Mouse (Mus musculus) forebrain, postnatal 0 days (tissue): ENCODE measurements at regions not wholly inside any gene's neighbourhood (a gene's known extent, or its start where the extent isn't known, plus 50 kb on each side); places are given as distances from the start of the nearest gene placed in this dataset.

Source experiments
- ATAC-seq: fragments of 200-750 bp; cut with Nextera tagmentation; 2 replicates; pipeline ENCODE4 v1.8.0; 2017; ENCODE audit warnings: mild to moderate bottlenecking, moderate library complexity
- DNase-seq: peaks from one replicate; pipeline ENCODE4 v3.0.0-alpha.2; 2015
- H3K27ac ChIP-seq: fragments of 300-500 bp; sonication (generic); 2 replicates; pipeline ENCODE4 v1.5.1; 2014; ENCODE audit warnings: low read depth, mild to moderate bottlenecking, antibody characterized with exemption, low read length, moderate library complexity, mixed read lengths
- H3K27me3 ChIP-seq: fragments of 300-500 bp; sonication (generic); 2 replicates; pipeline ENCODE4 v1.6.1; 2014; ENCODE audit warnings: mild to moderate bottlenecking, low read length, mixed read lengths; ENCODE audit not compliant: insufficient read depth
- H3K36me3 ChIP-seq: fragments of 300-500 bp; sonication (generic); 2 replicates; pipeline ENCODE4 v1.6.1; 2014; ENCODE audit warnings: mild to moderate bottlenecking, moderate library complexity; ENCODE audit not compliant: insufficient read depth
- H3K4me1 ChIP-seq: fragments of 300-500 bp; sonication (generic); 2 replicates; pipeline ENCODE4 v1.6.1; 2014; ENCODE audit warnings: antibody characterized with exemption; ENCODE audit not compliant: insufficient read depth
- H3K4me2 ChIP-seq: fragments of 300-500 bp; sonication (generic); 2 replicates; pipeline ENCODE4 v1.6.1; 2014; ENCODE audit warnings: low read depth, mild to moderate bottlenecking, moderate library complexity
- H3K4me3 ChIP-seq: fragments of 300-500 bp; sonication (generic); 2 replicates; pipeline ENCODE4 v1.5.1; 2014; ENCODE audit warnings: low read depth, low read length, mixed read lengths
- H3K9ac ChIP-seq: fragments of 300-500 bp; sonication (generic); 2 replicates; pipeline ENCODE4 v1.6.1; 2014; ENCODE audit warnings: mild to moderate bottlenecking
- H3K9me3 ChIP-seq: fragments of 300-500 bp; sonication (generic); 2 replicates; pipeline ENCODE4 v1.6.1; 2016; ENCODE audit warnings: low read length
- CTCF ChIP-seq: sonication (generic); IDR thresholded peaks from 2 replicates; pipeline ENCODE4 v1.5.1; 2016; ENCODE audit warnings: antibody characterized with exemption, control low read depth, low read depth
- WGBS: fragments of 180-500 bp; shearing (Covaris S2); extraction: QIAGEN DNeasy Blood & Tissue Kit; methylation state at CpG from one replicate; pipeline ENCODE4 v1.1.7; 2014; 5-methylcytosine and 5-hydroxymethylcytosine counted together

DNA sequence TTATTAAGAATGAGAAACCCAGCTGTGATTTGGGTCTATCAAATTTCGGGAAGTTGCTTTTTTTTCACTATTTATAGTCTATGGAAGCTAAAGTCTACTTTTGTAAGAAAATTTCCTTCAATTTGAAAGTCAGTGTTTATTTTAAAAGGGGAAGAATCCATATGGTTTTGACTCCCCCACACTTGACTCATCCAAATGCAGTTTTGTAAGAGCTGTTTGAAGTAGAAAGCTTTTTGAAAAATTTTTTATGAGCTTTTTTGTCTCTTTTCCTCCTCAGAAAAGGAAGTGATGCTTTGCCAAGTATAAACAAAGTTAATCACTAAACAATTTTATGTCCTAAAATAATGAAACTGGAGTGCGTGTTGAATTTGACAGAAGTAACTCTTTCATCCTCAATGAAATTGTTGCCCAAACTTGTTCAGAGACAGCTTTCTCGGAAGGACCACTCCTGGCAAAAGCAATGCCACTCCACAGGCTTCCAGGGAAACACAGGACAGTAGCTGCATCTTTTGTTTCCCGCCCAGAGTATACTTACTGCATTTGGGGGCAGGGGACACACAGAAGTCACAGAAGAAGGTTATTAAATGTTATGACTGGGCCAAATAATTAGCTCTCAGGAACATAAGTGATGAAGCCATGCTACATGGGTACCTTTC is 196.4 kb upstream of the Dcn start:
- no peaks in the 10 kb centered on the region for H3K27me3 ChIP-seq
- no peaks in the 10 kb centered on the region for H3K36me3 ChIP-seq
- 72% methylated on average over 4 of the region's 4 CpGs for WGBS
- ATAC-seq (no peak), DNase-seq (no peak)
- no peak overlapping the region for H3K4me2 ChIP-seq
- no peaks in the 10 kb centered on the region for H3K4me1 ChIP-seq
- no peak overlapping the region for H3K4me3 ChIP-seq
- no peak for TF ChIP-seq CTCF
- no peak overlapping the region for H3K9ac ChIP-seq
- no peak overlapping the region for H3K27ac ChIP-seq
- no peaks in the 10 kb centered on the region for H3K9me3 ChIP-seq

GRCm38 (mm10) chr10:97304791-97305355 is 174.5 kb upstream of the Dcn start:
- Histone ChIP-seq H3K36me3 (no peaks in the 10 kb centered on the region), H3K27ac (no peak overlapping the region), H3K4me2 (no peak overlapping the region), H3K4me1 (no peaks in the 10 kb centered on the region), H3K27me3 (no peaks in the 10 kb centered on the region), H3K9ac (no peak overlapping the region), H3K9me3 (no peaks in the 10 kb centered on the region), H3K4me3 (no peak overlapping the region)
- DNase-seq (no peak), ATAC-seq (no peak)
- no peak for TF ChIP-seq CTCF
- 76% methylated on average over 3 of the region's 3 CpGs for WGBS

DNA sequence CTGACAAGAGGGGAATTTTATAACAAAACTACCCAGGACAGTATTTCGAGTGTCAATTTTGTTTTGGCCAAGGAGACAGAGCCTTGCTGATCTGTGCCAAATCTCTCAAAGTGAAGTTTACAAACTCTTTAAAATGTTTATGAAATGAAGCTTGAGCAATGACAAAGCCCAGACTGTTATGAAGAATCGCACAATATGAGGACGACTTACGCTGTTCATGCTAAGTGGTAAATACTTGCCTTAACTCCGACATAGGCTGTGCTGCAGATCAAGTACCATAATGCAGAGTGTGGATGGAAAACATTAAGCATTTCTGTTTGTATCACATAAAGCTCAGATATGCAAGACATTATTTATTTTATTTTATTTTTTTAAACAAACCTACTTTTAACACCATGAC is 169.8 kb upstream of the Dcn start:
- Histone ChIP-seq H3K9me3 (no peaks in the 10 kb centered on the region), H3K4me1 (no peaks in the 10 kb centered on the region), H3K27ac (no peak overlapping the region), H3K4me3 (no peak overlapping the region), H3K27me3 (no peaks in the 10 kb centered on the region), H3K4me2 (no peak overlapping the region), H3K9ac (no peak overlapping the region), H3K36me3 (no peaks in the 10 kb centered on the region)
- no peak for ATAC-seq
- TF ChIP-seq CTCF, result no peak
- WGBS, result 79% methylated on average over 5 of the region's 5 CpGs
- no peak for DNase-seq

GRCm38 (mm10) chr10:97312509-97312908 is 166.9 kb upstream of the Dcn start:
- no peaks in the 10 kb centered on the region for H3K9me3 ChIP-seq
- TF ChIP-seq CTCF, result no peak
- DNase-seq (no peak), ATAC-seq (no peak)
- H3K27ac ChIP-seq, result peak overlapping the region; percentile 22; the same call in 1 of the 2 replicates
- 7% methylated on average over 12 of the region's 12 CpGs for WGBS
- H3K27me3 ChIP-seq, result no peaks in the 10 kb centered on the region
- no peaks in the 10 kb centered on the region for H3K36me3 ChIP-seq
- peak overlapping the region; percentile 39 for H3K4me3 ChIP-seq
- H3K9ac ChIP-seq, result 0 out of 2 replicates have a peak overlapping the region, but pooled peaks have one; percentile 36
- peak overlapping the region; percentile 59 for H3K4me2 ChIP-seq
- no peaks in the 10 kb centered on the region for H3K4me1 ChIP-seq

- Histone ChIP-seq H3K4me2 (peak overlapping the region; percentile 59), H3K27ac (peak overlapping the region; percentile 93), H3K27me3 (no peaks in the 10 kb centered on the region), H3K9me3 (no peaks in the 10 kb centered on the region), H3K36me3 (no peaks in the 10 kb centered on the region), H3K4me3 (peak overlapping the region; percentile 39), H3K9ac (peak overlapping the region; percentile 62), H3K4me1 (no peaks in the 10 kb centered on the region)
- under 1% methylated on average over 17 of the region's 17 CpGs for WGBS
- DNase-seq (peak; percentile 98), ATAC-seq (peak; percentile 95)
- TF ChIP-seq CTCF, result peak; percentile 92
These were observed 166.4 kb upstream of the Dcn start for GRCm38 (mm10) chr10:97312978-97313377.

GRCm38 (mm10) chr10:97313407-97313901 is 166.0 kb upstream of the Dcn start:
- under 1% methylated on average over 13 of the region's 13 CpGs for WGBS
- Histone ChIP-seq H3K27ac (peak overlapping the region; percentile 93), H3K27me3 (no peaks in the 10 kb centered on the region), H3K9me3 (no peaks in the 10 kb centered on the region), H3K4me1 (no peaks in the 10 kb centered on the region), H3K4me3 (peak overlapping the region; percentile 39), H3K36me3 (no peaks in the 10 kb centered on the region), H3K9ac (peak overlapping the region; percentile 62), H3K4me2 (peak overlapping the region; percentile 59)
- peak; percentile 96 for ATAC-seq
- TF ChIP-seq CTCF, result no peak
- peak; percentile 96 for DNase-seq

- WGBS, result 85% methylated on average over 2 of the region's 2 CpGs
- ATAC-seq, result no peak
- no peak for TF ChIP-seq CTCF
- H3K4me3 ChIP-seq, result no peak overlapping the region
- H3K27ac ChIP-seq, result no peak overlapping the region
- no peaks in the 10 kb centered on the region for H3K36me3 ChIP-seq
- H3K4me2 ChIP-seq, result no peak overlapping the region
- no peaks in the 10 kb centered on the region for H3K9me3 ChIP-seq
- H3K9ac ChIP-seq, result no peak overlapping the region
- no peaks in the 10 kb centered on the region for H3K27me3 ChIP-seq
- H3K4me1 ChIP-seq, result no peaks in the 10 kb centered on the region
- DNase-seq, result no peak
These were observed 146.8 kb upstream of the Dcn start for GRCm38 (mm10) chr10:97332639-97333038.
